Mouse (Mus musculus) neural tube, embryonic 13.5 days (tissue): ENCODE measurements around the gene Gm13697. TPM values are rescaled to one million over a fixed set of nuclear protein-coding genes. Genes with fewer than 3 reads are reported as not detected.
"Not testable (repeated sequence)": the region's sequence is repeated elsewhere in the genome, so short reads cannot be mapped to it uniquely, and the experiment has no call there.

Experiments
- ATAC-seq: fragments of 200-750 bp; cut with Nextera tagmentation; 2 replicates; pipeline ENCODE4 v1.8.0; 2017; ENCODE audit warnings: low read depth, mild to moderate bottlenecking, moderate TSS enrichment, moderate library complexity
- H3K27ac ChIP-seq: fragments of 300-500 bp; sonication (generic); replicated peaks from 2 replicates; pipeline ENCODE4 v1.5.1; 2015; ENCODE audit warnings: moderate library complexity, mild to moderate bottlenecking, inconsistent platforms
- H3K27me3 ChIP-seq: fragments of 300-500 bp; sonication (generic); 2 replicates; pipeline ENCODE4 v1.6.1; 2015; ENCODE audit warnings: mild to moderate bottlenecking, inconsistent platforms
- H3K36me3 ChIP-seq: fragments of 300-500 bp; sonication (generic); 2 replicates; pipeline ENCODE4 v1.6.1; 2015; ENCODE audit warnings: mild to moderate bottlenecking, inconsistent platforms
- H3K4me1 ChIP-seq: fragments of 300-500 bp; sonication (generic); replicated peaks from 2 replicates; pipeline ENCODE4 v1.6.1; 2015; ENCODE audit warnings: inconsistent platforms
- H3K4me2 ChIP-seq: fragments of 300-500 bp; sonication (generic); 2 replicates; pipeline ENCODE4 v1.6.1; 2015; ENCODE audit warnings: inconsistent platforms, mild to moderate bottlenecking, moderate library complexity
- H3K4me3 ChIP-seq: fragments of 300-500 bp; sonication (generic); 2 replicates; pipeline ENCODE4 v1.5.1; 2015; ENCODE audit warnings: mild to moderate bottlenecking, inconsistent platforms
- H3K9ac ChIP-seq: fragments of 300-500 bp; sonication (generic); 2 replicates; pipeline ENCODE4 v1.6.1; 2015; ENCODE audit warnings: moderate library complexity, mild to moderate bottlenecking, inconsistent platforms
- H3K9me3 ChIP-seq: fragments of 300-500 bp; sonication (generic); 2 replicates; pipeline ENCODE4 v1.6.1; 2016; ENCODE audit warnings: inconsistent platforms
- WGBS: fragments of 180-500 bp; shearing (Covaris S2); methylation state at CpG from one replicate; pipeline ENCODE4 v1.1.7; 2015; 5-methylcytosine and 5-hydroxymethylcytosine counted together
- polyA plus RNA-seq: library from polyadenylated mRNA; unstranded; fragments of >200 nt; fragmentation: Nextera tagmentation; extraction: Ambion mirVana; gene quantifications from 2 replicates; pipeline ENCODE4 v1.2.1, GENCODE M21; 2015

Gene Gm13697
- not detected in 2 replicates for polyA plus RNA-seq

DNA sequence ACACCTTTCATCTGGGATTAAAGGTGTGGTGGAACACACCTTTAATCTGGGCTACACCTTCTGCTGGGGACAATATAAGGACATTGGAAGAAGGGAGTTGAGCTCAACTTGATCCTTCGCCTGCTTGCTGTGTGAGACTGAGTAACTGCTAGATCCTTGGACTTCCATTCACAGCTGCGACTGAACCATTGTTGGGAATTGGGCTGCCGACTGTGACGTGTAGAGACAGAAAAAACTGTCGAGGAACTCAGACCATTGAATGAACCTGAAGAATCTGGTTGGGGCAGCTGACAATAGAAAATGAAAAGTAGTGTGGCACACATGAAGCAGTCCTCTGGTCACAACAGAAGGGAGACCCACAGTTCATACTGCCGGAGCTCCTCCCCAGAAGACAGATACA, at the start of gene Gm13697:
TSS of gene Gm13697 (plus strand) at position 301 of the 400 bp plus-strand sequence.
- H3K27me3 ChIP-seq, H3K4me1 ChIP-seq, H3K27ac ChIP-seq, H3K36me3 ChIP-seq, H3K9me3 ChIP-seq, ATAC-seq, H3K9ac ChIP-seq, H3K4me2 ChIP-seq, H3K4me3 ChIP-seq: not testable (repeated sequence)
- no CpG with 5 or more reads among the region's 6 CpGs for WGBS

DNA sequence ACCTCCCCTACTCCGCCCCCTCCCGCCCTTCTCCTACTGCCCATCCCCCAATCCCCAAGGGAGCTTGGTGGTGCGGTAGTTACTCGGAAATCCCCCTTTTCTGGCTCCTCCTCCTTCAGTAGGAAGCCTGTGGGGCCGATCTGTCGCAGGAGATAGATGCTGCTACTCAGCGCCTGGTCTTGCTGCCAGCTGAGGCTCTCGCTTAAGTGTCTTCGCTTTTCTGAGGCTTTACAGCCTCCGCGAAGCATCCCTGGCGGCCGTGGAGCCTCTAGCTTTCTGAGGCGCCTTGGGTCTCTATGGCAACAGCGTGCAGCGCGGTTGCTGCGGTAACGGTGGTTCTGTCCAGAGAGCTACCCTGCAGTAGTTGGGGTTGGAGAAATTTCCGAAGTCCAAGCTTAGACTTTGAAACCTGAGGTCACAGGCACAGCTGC, 43.6 kb upstream of the Gm13697 start, which contains the start of gene Zswim2:
TSS of gene Zswim2 (minus strand) at position 298 of the 431 bp plus-strand sequence.
- 0 out of 2 replicates have a peak within 1 kb of the TSS, but pooled peaks have one; percentile 10 for H3K27ac ChIP-seq
- H3K9ac ChIP-seq = 0 out of 2 replicates have a peak within 1 kb of the TSS, but pooled peaks have one; percentile 2
- no peaks in the 10 kb centered on the region for H3K27me3 ChIP-seq
- WGBS = under 1% methylated on average over 20 of the region's 20 CpGs
- no peaks in the 10 kb centered on the region for H3K36me3 ChIP-seq
- H3K4me3 ChIP-seq = peak within 1 kb of the TSS; percentile 24
- H3K4me1 ChIP-seq = peaks cover 10% of the 10 kb centered on the region
- peak; percentile 99 for ATAC-seq
- no peaks in the 10 kb centered on the region for H3K9me3 ChIP-seq
- peak within 1 kb of the TSS; percentile 50 for H3K4me2 ChIP-seq

DNA sequence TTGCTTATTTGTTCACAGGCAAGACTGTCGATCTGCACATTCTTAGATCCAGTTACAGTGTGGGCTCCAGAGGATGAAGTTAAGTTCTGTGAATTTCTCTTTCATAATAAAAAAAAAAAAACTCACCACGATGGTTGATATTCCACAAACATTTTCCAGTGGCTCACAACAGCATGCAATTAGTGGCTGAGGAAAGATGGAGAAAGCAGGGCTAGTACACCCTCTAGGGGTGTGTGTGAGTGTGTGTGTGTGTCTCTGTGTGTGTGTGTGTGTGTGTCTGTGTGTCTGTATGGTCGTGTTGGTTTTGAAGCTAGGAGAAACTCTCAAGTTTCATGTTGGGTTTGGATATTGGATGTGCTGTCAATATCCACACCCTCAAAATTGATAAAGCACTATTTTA, 43.2 kb upstream of the Gm13697 start:
- H3K4me1 ChIP-seq = peaks cover 10% of the 10 kb centered on the region
- peak overlapping the region; percentile 50 for H3K4me2 ChIP-seq
- H3K9ac ChIP-seq = no peak overlapping the region
- H3K4me3 ChIP-seq = peak overlapping the region; percentile 24
- H3K9me3 ChIP-seq = no peaks in the 10 kb centered on the region
- H3K36me3 ChIP-seq = no peaks in the 10 kb centered on the region
- H3K27me3 ChIP-seq = no peaks in the 10 kb centered on the region
- WGBS = 46% methylated on average over 3 of the region's 3 CpGs
- 0 out of 2 replicates have a peak overlapping the region, but pooled peaks have one; percentile 10 for H3K27ac ChIP-seq
- peak; percentile 75 for ATAC-seq

DNA sequence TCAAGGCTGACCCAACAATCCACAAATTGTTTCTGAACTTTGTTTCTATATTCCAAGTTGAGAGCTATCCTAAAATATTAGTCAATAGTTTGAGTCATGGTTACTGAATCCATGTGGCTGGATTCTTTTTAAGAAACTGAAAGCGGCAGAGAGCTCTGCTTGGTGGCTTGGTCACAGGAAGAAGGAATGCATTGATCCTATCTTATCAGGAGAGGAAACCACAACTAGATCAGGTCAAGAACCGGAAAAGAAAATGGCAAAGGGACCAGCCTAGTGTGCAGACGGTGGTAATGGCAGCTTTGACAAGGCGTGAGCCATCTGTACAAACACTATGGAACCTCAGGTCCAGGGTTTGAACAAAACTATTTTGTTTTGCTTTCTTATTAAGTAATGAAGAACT, 42.8 kb upstream of the Gm13697 start:
- H3K4me3 ChIP-seq = no peak overlapping the region
- H3K27me3 ChIP-seq = no peaks in the 10 kb centered on the region
- H3K9ac ChIP-seq = no peak overlapping the region
- H3K4me2 ChIP-seq = no peak overlapping the region; the same call in 1 of the 2 replicates
- H3K27ac ChIP-seq = no peak overlapping the region
- no peaks in the 10 kb centered on the region for H3K9me3 ChIP-seq
- 74% methylated on average over 4 of the region's 4 CpGs for WGBS
- H3K4me1 ChIP-seq = peaks cover 10% of the 10 kb centered on the region
- no peak for ATAC-seq
- H3K36me3 ChIP-seq = no peaks in the 10 kb centered on the region

DNA sequence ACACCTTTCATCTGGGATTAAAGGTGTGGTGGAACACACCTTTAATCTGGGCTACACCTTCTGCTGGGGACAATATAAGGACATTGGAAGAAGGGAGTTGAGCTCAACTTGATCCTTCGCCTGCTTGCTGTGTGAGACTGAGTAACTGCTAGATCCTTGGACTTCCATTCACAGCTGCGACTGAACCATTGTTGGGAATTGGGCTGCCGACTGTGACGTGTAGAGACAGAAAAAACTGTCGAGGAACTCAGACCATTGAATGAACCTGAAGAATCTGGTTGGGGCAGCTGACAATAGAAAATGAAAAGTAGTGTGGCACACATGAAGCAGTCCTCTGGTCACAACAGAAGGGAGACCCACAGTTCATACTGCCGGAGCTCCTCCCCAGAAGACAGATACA, 29.1 kb upstream of the Gm13697 start, which contains the start of gene Gm13698:
TSS of gene Gm13698 (plus strand) at position 301 of the 400 bp plus-strand sequence.
- H3K4me1 ChIP-seq, H3K4me2 ChIP-seq, H3K27ac ChIP-seq, H3K36me3 ChIP-seq, H3K9me3 ChIP-seq, H3K27me3 ChIP-seq, H3K4me3 ChIP-seq, ATAC-seq, H3K9ac ChIP-seq: not testable (repeated sequence)
- no CpG with 5 or more reads among the region's 6 CpGs for WGBS

DNA sequence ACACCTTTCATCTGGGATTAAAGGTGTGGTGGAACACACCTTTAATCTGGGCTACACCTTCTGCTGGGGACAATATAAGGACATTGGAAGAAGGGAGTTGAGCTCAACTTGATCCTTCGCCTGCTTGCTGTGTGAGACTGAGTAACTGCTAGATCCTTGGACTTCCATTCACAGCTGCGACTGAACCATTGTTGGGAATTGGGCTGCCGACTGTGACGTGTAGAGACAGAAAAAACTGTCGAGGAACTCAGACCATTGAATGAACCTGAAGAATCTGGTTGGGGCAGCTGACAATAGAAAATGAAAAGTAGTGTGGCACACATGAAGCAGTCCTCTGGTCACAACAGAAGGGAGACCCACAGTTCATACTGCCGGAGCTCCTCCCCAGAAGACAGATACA, 23.3 kb upstream of the Gm13697 start, which contains the start of gene Gm13693:
TSS of gene Gm13693 (plus strand) at position 301 of the 400 bp plus-strand sequence.
- not testable (repeated sequence) for ATAC-seq, H3K4me3 ChIP-seq, H3K36me3 ChIP-seq, H3K9me3 ChIP-seq, H3K9ac ChIP-seq, H3K4me1 ChIP-seq, H3K4me2 ChIP-seq, H3K27me3 ChIP-seq, H3K27ac ChIP-seq
- no CpG with 5 or more reads among the region's 6 CpGs for WGBS

DNA sequence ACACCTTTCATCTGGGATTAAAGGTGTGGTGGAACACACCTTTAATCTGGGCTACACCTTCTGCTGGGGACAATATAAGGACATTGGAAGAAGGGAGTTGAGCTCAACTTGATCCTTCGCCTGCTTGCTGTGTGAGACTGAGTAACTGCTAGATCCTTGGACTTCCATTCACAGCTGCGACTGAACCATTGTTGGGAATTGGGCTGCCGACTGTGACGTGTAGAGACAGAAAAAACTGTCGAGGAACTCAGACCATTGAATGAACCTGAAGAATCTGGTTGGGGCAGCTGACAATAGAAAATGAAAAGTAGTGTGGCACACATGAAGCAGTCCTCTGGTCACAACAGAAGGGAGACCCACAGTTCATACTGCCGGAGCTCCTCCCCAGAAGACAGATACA, 17.5 kb upstream of the Gm13697 start, which contains the start of gene Gm13695:
TSS of gene Gm13695 (plus strand) at position 301 of the 400 bp plus-strand sequence.
- H3K27me3 ChIP-seq, H3K36me3 ChIP-seq, H3K27ac ChIP-seq, H3K9ac ChIP-seq, H3K4me1 ChIP-seq, H3K9me3 ChIP-seq, H3K4me3 ChIP-seq, ATAC-seq, H3K4me2 ChIP-seq: not testable (repeated sequence)
- no CpG with 5 or more reads among the region's 6 CpGs for WGBS

DNA sequence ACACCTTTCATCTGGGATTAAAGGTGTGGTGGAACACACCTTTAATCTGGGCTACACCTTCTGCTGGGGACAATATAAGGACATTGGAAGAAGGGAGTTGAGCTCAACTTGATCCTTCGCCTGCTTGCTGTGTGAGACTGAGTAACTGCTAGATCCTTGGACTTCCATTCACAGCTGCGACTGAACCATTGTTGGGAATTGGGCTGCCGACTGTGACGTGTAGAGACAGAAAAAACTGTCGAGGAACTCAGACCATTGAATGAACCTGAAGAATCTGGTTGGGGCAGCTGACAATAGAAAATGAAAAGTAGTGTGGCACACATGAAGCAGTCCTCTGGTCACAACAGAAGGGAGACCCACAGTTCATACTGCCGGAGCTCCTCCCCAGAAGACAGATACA, 11.7 kb upstream of the Gm13697 start, which contains the start of gene Gm13696:
TSS of gene Gm13696 (plus strand) at position 301 of the 400 bp plus-strand sequence.
- not testable (repeated sequence) for ATAC-seq, H3K9ac ChIP-seq, H3K27ac ChIP-seq, H3K9me3 ChIP-seq, H3K4me1 ChIP-seq, H3K4me2 ChIP-seq, H3K4me3 ChIP-seq, H3K27me3 ChIP-seq, H3K36me3 ChIP-seq
- WGBS = no CpG with 5 or more reads among the region's 6 CpGs

DNA sequence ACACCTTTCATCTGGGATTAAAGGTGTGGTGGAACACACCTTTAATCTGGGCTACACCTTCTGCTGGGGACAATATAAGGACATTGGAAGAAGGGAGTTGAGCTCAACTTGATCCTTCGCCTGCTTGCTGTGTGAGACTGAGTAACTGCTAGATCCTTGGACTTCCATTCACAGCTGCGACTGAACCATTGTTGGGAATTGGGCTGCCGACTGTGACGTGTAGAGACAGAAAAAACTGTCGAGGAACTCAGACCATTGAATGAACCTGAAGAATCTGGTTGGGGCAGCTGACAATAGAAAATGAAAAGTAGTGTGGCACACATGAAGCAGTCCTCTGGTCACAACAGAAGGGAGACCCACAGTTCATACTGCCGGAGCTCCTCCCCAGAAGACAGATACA, 5.9 kb upstream of the Gm13697 start, which contains the start of gene Gm13694:
TSS of gene Gm13694 (plus strand) at position 301 of the 400 bp plus-strand sequence.
- WGBS = no CpG with 5 or more reads among the region's 6 CpGs
- H3K27me3 ChIP-seq, H3K4me2 ChIP-seq, H3K4me3 ChIP-seq, H3K9me3 ChIP-seq, H3K27ac ChIP-seq, H3K4me1 ChIP-seq, H3K9ac ChIP-seq, H3K36me3 ChIP-seq, ATAC-seq: not testable (repeated sequence)

DNA sequence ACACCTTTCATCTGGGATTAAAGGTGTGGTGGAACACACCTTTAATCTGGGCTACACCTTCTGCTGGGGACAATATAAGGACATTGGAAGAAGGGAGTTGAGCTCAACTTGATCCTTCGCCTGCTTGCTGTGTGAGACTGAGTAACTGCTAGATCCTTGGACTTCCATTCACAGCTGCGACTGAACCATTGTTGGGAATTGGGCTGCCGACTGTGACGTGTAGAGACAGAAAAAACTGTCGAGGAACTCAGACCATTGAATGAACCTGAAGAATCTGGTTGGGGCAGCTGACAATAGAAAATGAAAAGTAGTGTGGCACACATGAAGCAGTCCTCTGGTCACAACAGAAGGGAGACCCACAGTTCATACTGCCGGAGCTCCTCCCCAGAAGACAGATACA, 5.7 kb downstream of the Gm13697 start, which contains the start of gene Gm13691:
TSS of gene Gm13691 (plus strand) at position 301 of the 400 bp plus-strand sequence.
- WGBS = no CpG with 5 or more reads among the region's 6 CpGs
- not testable (repeated sequence) for H3K9ac ChIP-seq, H3K4me3 ChIP-seq, H3K36me3 ChIP-seq, H3K4me2 ChIP-seq, ATAC-seq, H3K27ac ChIP-seq, H3K9me3 ChIP-seq, H3K27me3 ChIP-seq, H3K4me1 ChIP-seq

DNA sequence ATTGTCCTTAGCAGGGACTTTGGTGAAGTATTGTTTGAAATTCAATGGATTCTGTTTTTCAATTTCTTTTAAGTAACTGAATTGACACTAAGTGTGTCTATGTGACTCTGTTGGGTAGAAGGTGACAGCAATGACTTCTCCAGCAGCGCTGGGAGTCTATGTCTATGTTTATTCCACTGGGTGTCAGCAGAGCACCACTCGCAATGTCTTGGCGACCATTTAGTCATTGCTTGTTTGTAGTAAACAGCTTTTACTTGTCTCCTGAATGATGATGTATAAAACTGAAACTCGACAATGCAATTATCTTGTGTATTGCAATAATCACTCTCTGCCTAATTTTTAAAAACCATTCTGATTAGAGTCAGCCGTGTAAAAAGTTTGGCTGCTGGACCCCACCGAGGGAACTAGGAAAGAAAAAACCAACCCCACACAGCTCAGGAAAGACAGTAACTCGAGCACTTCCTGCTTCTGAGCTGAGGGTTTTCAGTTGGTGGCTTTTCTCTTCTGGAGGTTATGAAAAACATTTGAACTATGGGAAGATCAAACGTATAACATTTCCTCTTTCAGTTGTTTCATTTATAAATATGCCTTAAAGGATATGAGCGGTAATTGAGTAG, 9.2 kb downstream of the Gm13697 start:
- not testable (repeated sequence) for H3K9me3 ChIP-seq, H3K27ac ChIP-seq, H3K4me2 ChIP-seq, H3K36me3 ChIP-seq, ATAC-seq, H3K9ac ChIP-seq, H3K4me1 ChIP-seq, H3K27me3 ChIP-seq, H3K4me3 ChIP-seq
- WGBS = 73% methylated on average over 8 of the region's 9 CpGs

DNA sequence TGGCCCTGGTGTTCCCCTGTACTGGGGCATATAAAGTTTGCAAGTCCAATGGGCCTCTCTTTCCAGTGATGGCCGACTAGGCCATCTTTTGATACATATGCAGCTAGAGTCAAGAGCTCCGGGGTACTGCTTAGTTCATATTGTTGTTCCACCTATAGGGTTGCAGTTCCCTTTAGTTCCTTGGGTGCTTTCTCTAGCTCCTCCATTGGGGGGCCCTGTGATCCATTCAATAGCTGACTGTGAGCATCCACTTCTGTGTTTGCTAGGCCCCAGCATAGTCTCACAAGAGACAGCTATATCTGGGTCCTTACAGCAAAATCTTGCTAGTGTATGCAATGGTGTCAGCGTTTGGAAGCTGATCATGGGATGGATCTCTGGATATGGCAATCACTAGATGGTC, 10.0 kb downstream of the Gm13697 start:
- not testable (repeated sequence) for ATAC-seq, H3K9me3 ChIP-seq, H3K27me3 ChIP-seq, H3K9ac ChIP-seq, H3K4me3 ChIP-seq, H3K4me1 ChIP-seq, H3K4me2 ChIP-seq, H3K36me3 ChIP-seq, H3K27ac ChIP-seq
- 100% methylated on average over 1 of the region's 3 CpGs for WGBS
